Mouse (Mus musculus) MEL (cell line): ENCODE data around the gene Exog. TPM values are rescaled to one million over a fixed set of nuclear protein-coding genes. Genes with fewer than 3 reads are reported as not detected.

ENCODE experiments used
- DNase-seq: peaks from one replicate; pipeline ENCODE4 v3.0.0; 2011; ENCODE audit warnings: low read depth, low spot score
- H3K27ac ChIP-seq: 2 replicates; pipeline ENCODE4 v1.5.1; 2012; ENCODE audit warnings: low read depth, mild to moderate bottlenecking, control low read depth, low read length, moderate library complexity; ENCODE audit not compliant: control insufficient read depth
- H3K27me3 ChIP-seq, 2 experiments: fragments of 150-350 bp in 1 of 2; sonication (generic) in 1 of 2; 2 replicates each; pipeline ENCODE4 v1.6.1; 2012; ENCODE audit warnings: low read length in 2 of 2, mild to moderate bottlenecking in 2 of 2, improper control_type of control experiment in 1 of 2, moderate library complexity in 1 of 2; ENCODE audit not compliant: insufficient read depth in 2 of 2, control insufficient read depth in 1 of 2
- H3K36me3 ChIP-seq, 2 experiments: 2 replicates each; pipeline ENCODE4 v1.6.1; 2012 to 2014; ENCODE audit warnings: low read length in 2 of 2, improper control_type of control experiment in 1 of 2, inconsistent platforms in 1 of 2, mild to moderate bottlenecking in 1 of 2; ENCODE audit not compliant: insufficient read depth in 2 of 2, control insufficient read depth in 1 of 2
- H3K4me1 ChIP-seq, 2 experiments: fragments of 150-350 bp in 1 of 2; sonication (generic) in 1 of 2; 2 replicates each; pipeline ENCODE4 v1.6.1; 2012; ENCODE audit warnings: low read length in 2 of 2, improper control_type of control experiment in 1 of 2, mild to moderate bottlenecking in 1 of 2; ENCODE audit not compliant: insufficient read depth in 2 of 2, control insufficient read depth in 1 of 2
- H3K4me3 ChIP-seq, 2 experiments: fragments of 150-350 bp in 1 of 2; sonication (generic) in 1 of 2; 2 replicates each; pipeline ENCODE4 v1.5.1; 2012; ENCODE audit warnings: low read depth in 2 of 2, low read length in 2 of 2, mild to moderate bottlenecking in 2 of 2, moderate library complexity in 2 of 2, control low read depth in 1 of 2, improper control_type of control experiment in 1 of 2; ENCODE audit not compliant: control insufficient read depth in 1 of 2, insufficient read depth in 1 of 2
- H3K79me2 ChIP-seq: 2 replicates; pipeline ENCODE4 v1.6.1; 2012; ENCODE audit warnings: mild to moderate bottlenecking, low read length, moderate library complexity; ENCODE audit not compliant: control insufficient read depth, poor library complexity, insufficient read depth
- H3K9ac ChIP-seq: 2 replicates; pipeline ENCODE4 v1.6.1; 2012; ENCODE audit warnings: low read depth, mild to moderate bottlenecking, control low read depth, low read length, moderate library complexity; ENCODE audit not compliant: control insufficient read depth, poor library complexity, severe bottlenecking
- H3K9me3 ChIP-seq: fragments of 150-350 bp; sonication (generic); replicated peaks from 2 replicates; pipeline ENCODE4 v1.6.1; 2012; ENCODE audit warnings: mild to moderate bottlenecking, low read length, improper control_type of control experiment, moderate library complexity; ENCODE audit not compliant: insufficient read depth
- CHD1 ChIP-seq: IDR thresholded peaks from 2 replicates; pipeline ENCODE4 v1.6.1; 2012; ENCODE audit warnings: low read depth, mild to moderate bottlenecking, inconsistent platforms, low read length, improper control_type of control experiment
- CTCF ChIP-seq, 3 experiments: IDR thresholded peaks in 2 of 3; conservative IDR thresholded peaks in 1 of 3; 2 replicates each; pipeline ENCODE4 v1.5.1; 2011 to 2012; ENCODE audit warnings: low read length in 3 of 3, low read depth in 2 of 3, mild to moderate bottlenecking in 2 of 3, improper control_type of control experiment in 1 of 3, inconsistent platforms in 1 of 3, mixed read lengths in 1 of 3, moderate library complexity in 1 of 3; ENCODE audit not compliant: control insufficient read depth in 1 of 3, insufficient read depth in 1 of 3, poor library complexity in 1 of 3, severe bottlenecking in 1 of 3
- ELF1 ChIP-seq: IDR thresholded peaks from 2 replicates; pipeline ENCODE4 v1.6.1; 2014; ENCODE audit warnings: low read depth, mild to moderate bottlenecking, inconsistent platforms, low read length, improper control_type of control experiment, moderate library complexity
- EP300 ChIP-seq, 2 experiments: IDR thresholded peaks; 2 replicates each; pipeline ENCODE4 v1.6.1; 2011; ENCODE audit warnings: improper control_type of control experiment in 2 of 2, low read length in 2 of 2, low read depth in 1 of 2, mild to moderate bottlenecking in 1 of 2
- ETS1 ChIP-seq: IDR thresholded peaks from 2 replicates; pipeline ENCODE4 v1.6.1; 2012; ENCODE audit warnings: low read depth, mild to moderate bottlenecking, inconsistent platforms, low read length, improper control_type of control experiment, moderate library complexity
- GABPA ChIP-seq: IDR thresholded peaks from 2 replicates; pipeline ENCODE4 v1.6.1; 2012; ENCODE audit warnings: low read depth, mild to moderate bottlenecking, inconsistent platforms, low read length, improper control_type of control experiment, moderate library complexity
- GATA1 ChIP-seq: IDR thresholded peaks from 2 replicates; pipeline ENCODE4 v1.6.1; 2011; ENCODE audit warnings: low read depth, low read length, improper control_type of control experiment
- HCFC1 ChIP-seq: IDR thresholded peaks from 2 replicates; pipeline ENCODE4 v1.6.1; 2012; ENCODE audit warnings: low read depth, mild to moderate bottlenecking, inconsistent platforms, low read length, improper control_type of control experiment, moderate library complexity
- MAX ChIP-seq: IDR thresholded peaks from 2 replicates; pipeline ENCODE4 v1.6.1; 2011; ENCODE audit warnings: low read length, improper control_type of control experiment
- MAZ ChIP-seq: IDR thresholded peaks from 2 replicates; pipeline ENCODE4 v1.6.1; 2012; ENCODE audit warnings: low read depth, mild to moderate bottlenecking, inconsistent platforms, low read length, improper control_type of control experiment
- MXI1 ChIP-seq: IDR thresholded peaks from 2 replicates; pipeline ENCODE4 v1.6.1; 2011; ENCODE audit warnings: mild to moderate bottlenecking, low read depth, low read length, improper control_type of control experiment
- NELFE ChIP-seq: IDR thresholded peaks from 2 replicates; pipeline ENCODE4 v1.6.1; 2011; ENCODE audit warnings: low read depth, low read length, improper control_type of control experiment
- NRF1 ChIP-seq: IDR thresholded peaks from 2 replicates; pipeline ENCODE4 v1.6.1; 2014; ENCODE audit warnings: low read depth, mild to moderate bottlenecking, inconsistent platforms, low read length, improper control_type of control experiment, moderate library complexity; ENCODE audit not compliant: poor library complexity, insufficient read depth, severe bottlenecking
- POLR2A ChIP-seq, 2 experiments: IDR thresholded peaks; 2 replicates each; pipeline ENCODE4 v1.6.1; 2011 to 2012; ENCODE audit warnings: low read length in 2 of 2, mild to moderate bottlenecking in 2 of 2, control low read depth in 1 of 2, improper control_type of control experiment in 1 of 2, low read depth in 1 of 2, moderate library complexity in 1 of 2; ENCODE audit not compliant: control insufficient read depth in 1 of 2, insufficient read depth in 1 of 2, poor library complexity in 1 of 2
- POLR2AphosphoS5 ChIP-seq: IDR thresholded peaks from 2 replicates; pipeline ENCODE4 v1.6.1; 2012; ENCODE audit warnings: low read depth, borderline replicate concordance, mild to moderate bottlenecking, inconsistent platforms, low read length, moderate library complexity, mixed read lengths
- RAD21 ChIP-seq: IDR thresholded peaks from 2 replicates; pipeline ENCODE4 v1.6.1; 2011; ENCODE audit warnings: mild to moderate bottlenecking, low read depth, low read length, improper control_type of control experiment
- USF2 ChIP-seq, 2 experiments: IDR thresholded peaks; 2 replicates each; pipeline ENCODE4 v1.6.1; 2011 to 2012; ENCODE audit warnings: improper control_type of control experiment in 2 of 2, low read length in 2 of 2, borderline replicate concordance in 1 of 2, inconsistent platforms in 1 of 2, low read depth in 1 of 2, mild to moderate bottlenecking in 1 of 2; ENCODE audit not compliant: insufficient read depth in 1 of 2
- ZKSCAN1 ChIP-seq: IDR thresholded peaks from 2 replicates; pipeline ENCODE4 v1.6.1; 2012; ENCODE audit warnings: low read depth, mild to moderate bottlenecking, inconsistent platforms, low read length, improper control_type of control experiment, moderate library complexity
- ZNF384 ChIP-seq: IDR thresholded peaks from 2 replicates; pipeline ENCODE4 v1.6.1; 2012; ENCODE audit warnings: low read depth, mild to moderate bottlenecking, inconsistent platforms, low read length, improper control_type of control experiment
- polyA plus RNA-seq, 2 experiments: library from polyadenylated mRNA; stranded (reverse) in 1 of 2; unstranded in 1 of 2; fragments of >175 nt in 1 of 2; fragments of >200 nt in 1 of 2; gene quantifications; 2 replicates each; pipeline versions ENCODE4 v1.2.1 to v1.2.4; 2012; ENCODE audit warnings: low replicate concordance in 2 of 2, low read depth in 1 of 2; ENCODE audit not compliant: insufficient read length in 2 of 2, insufficient read depth in 1 of 2, missing spikeins in 1 of 2
- total RNA-seq: library from RNA; depleted of rRNA; stranded (reverse); fragments of 300-350 nt; gene quantifications from 2 replicates; pipeline ENCODE4 v1.2.3, GENCODE M21; 2012

Exog gene
- total and polyA plus RNA-seq, 3 experiments, result 11.7 to 12.1 TPM; not detected in 1

- Histone ChIP-seq H3K4me1 (no peaks in the 10 kb centered on the region), H3K4me3 (no peak overlapping the region), H3K9ac (no peak overlapping the region), H3K36me3 (no peaks in the 10 kb centered on the region), H3K27ac (no peak overlapping the region), H3K79me2 (no peaks in the 10 kb centered on the region), H3K9me3 (no peaks in the 10 kb centered on the region), H3K27me3 (no peaks in the 10 kb centered on the region)
- TF ChIP-seq POLR2A (IDR thresholded peaks at IDR 0.05; ENCODE audit: control insufficient read depth in 1 of 2, insufficient read depth in 1 of 2, low read depth in 1 of 2, low read length in 2 of 2, poor library complexity in 1 of 2), result no peak
- no peak for DNase-seq
Measured at GRCm38 (mm10) chr9:119438065-119438464, 6.7 kb upstream of the Exog start.

DNA sequence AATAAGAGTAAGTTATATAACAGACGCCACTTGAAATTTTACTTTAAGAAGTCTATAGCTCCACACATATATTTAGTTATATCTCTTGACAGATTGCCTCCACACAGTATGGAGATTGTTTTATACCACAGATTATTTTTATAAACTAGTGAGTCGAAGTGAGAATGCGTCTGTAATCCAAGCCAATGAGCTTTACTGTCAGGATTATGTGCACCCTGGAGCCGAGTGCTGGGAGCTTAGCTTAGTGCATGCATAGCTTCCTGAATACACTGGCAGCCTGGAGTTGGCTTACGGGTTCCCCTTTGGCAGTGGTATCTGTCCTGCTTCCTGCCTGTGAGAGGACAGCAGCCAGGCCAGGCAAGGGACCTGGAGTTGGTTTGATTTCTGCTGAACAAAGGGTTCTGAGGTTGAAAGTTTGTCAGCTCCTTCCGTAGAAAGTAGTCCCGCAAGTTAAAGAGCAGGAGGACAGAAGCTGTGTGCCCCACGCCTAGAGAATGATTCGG, 6.2 kb upstream of the Exog start:
- Histone ChIP-seq H3K4me1 (no peaks in the 10 kb centered on the region), H3K36me3 (no peaks in the 10 kb centered on the region), H3K9ac (no peak overlapping the region), H3K27me3 (no peaks in the 10 kb centered on the region), H3K27ac (no peak overlapping the region), H3K9me3 (no peaks in the 10 kb centered on the region), H3K4me3 (no peak overlapping the region), H3K79me2 (no peaks in the 10 kb centered on the region)
- TF ChIP-seq ZNF384 (no peak), POLR2AphosphoS5 (no peak), MAZ (no peak), MAX (no peak)
- DNase-seq, result no peak

DNA sequence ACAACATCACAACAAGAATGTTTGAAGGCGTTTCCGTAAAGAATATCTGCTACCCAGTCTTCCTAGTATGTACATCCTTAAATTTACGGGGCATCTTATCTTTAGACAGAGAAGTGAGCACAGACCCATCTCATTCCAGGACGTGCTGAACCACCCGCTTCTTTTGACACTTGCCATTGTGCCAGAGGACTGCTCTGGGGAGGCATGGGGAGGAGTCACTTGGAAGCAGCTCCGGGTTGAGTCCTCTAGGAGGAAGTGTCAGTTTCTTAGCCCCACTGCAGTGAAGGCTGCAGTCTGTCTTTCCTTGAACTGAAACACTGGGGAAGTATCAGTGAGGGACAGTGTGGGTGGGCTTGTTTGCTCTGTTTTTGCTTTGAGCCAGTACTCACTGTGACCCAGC, 994 bp downstream of the Exog start:
- H3K27ac ChIP-seq, result 0 out of 2 replicates have a peak overlapping the region, but pooled peaks have one; percentile 1
- DNase-seq, result peak; percentile 80
- H3K4me3 ChIP-seq, result peak overlapping the region; percentile 69 to 79
- peaks cover 0 to 11% of the 10 kb centered on the region in 2 experiments; a peak in 1 of 4 replicates for H3K4me1 ChIP-seq
- H3K27me3 ChIP-seq, result no peaks in the 10 kb centered on the region
- H3K36me3 ChIP-seq, result peaks cover 2 to 7% of the 10 kb centered on the region in 2 experiments
- H3K79me2 ChIP-seq, result peaks cover 15% of the 10 kb centered on the region
- TF ChIP-seq USF2 (IDR thresholded peaks at IDR 0.05; ENCODE audit: borderline replicate concordance in 1 of 2, insufficient read depth in 1 of 2, low read depth in 1 of 2, low read length in 2 of 2) (no peak), HCFC1 (0 out of 2 replicates have a peak, but pooled peaks have one; percentile 55), NRF1 (0 out of 2 replicates have a peak, but pooled peaks have one; percentile 5), GATA1 (no peak), NELFE (no peak), MXI1 (peak; percentile 78), RAD21 (no peak), CTCF (IDR thresholded peaks at IDR 0.05 in 2 of 3, conservative IDR thresholded peaks at IDR 0.05 in 1 of 3; ENCODE audit: control insufficient read depth in 1 of 3, insufficient read depth in 1 of 3, low read depth in 2 of 3, low read length in 3 of 3, poor library complexity in 1 of 3, severe bottlenecking in 1 of 3) (no peak), GABPA (no peak), ZKSCAN1 (no peak), CHD1 (no peak), EP300 (IDR thresholded peaks at IDR 0.05; ENCODE audit: low read depth in 1 of 2, low read length in 2 of 2) (0 out of 4 replicates have a peak, but pooled peaks of 1 of the 2 experiments have one; percentile 20), ELF1 (peak; percentile 28; the same call in 1 of the 2 replicates), ETS1 (no peak)
- peak overlapping the region; percentile 88 for H3K9ac ChIP-seq
- H3K9me3 ChIP-seq, result no peaks in the 10 kb centered on the region
